Mouse (Mus musculus): ENCODE data around the gene Slc39a2. TPM values are rescaled to one million over a fixed set of nuclear protein-coding genes. Genes with fewer than 3 reads are reported as not detected.
"Not testable (repeated sequence)": the region's sequence is repeated elsewhere in the genome, so short reads cannot be mapped to it uniquely, and the experiment has no call there.

The Slc39a2 gene
- polyA plus RNA-seq (2014; fragmentation: Nextera tagmentation; extraction: Ambion mirVana), result 0.17 and 0.31 TPM in 2 replicates

DNA sequence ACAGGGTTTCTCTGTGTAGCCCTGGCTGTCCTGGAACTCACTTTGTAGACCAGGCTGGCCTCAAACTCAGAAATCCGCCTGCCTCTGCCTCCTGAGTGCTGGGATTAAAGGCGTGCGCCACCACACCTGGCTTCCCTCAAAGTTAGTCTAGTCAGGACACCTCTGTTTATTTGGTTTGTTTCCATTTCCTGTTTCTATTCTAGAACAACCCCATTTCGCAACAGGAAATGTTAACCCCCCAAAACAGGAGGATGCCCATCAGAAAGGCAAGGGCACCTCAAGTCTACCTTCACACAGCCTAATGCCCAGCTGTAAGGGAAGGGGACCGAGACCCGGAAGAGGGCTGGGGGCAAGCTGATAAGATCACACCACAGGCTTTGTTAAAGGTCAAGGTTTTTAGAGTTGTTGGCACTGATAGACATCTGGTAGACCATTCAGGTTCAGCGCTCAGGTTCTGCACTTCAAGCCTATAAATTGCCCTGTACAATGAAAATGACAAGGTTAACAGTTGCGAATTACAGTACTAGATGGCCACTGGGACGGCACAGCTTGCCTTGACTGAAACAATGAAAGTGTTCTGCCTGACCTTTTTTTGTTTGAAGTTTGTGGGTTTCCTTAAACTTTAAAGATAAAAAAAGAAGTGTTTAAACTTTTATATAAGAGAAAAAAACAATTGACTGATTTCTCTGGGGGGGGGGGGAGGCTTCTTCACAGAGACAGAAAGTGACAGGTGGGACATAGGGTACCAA is at the start of gene Slc39a2:
Gene Slc39a2 (plus strand): TSS at position 699 of the 749 bp plus-strand sequence.
- Histone ChIP-seq H3K27me3 (ENCODE audit: control insufficient read depth, insufficient read depth, low read length) (no peaks in the 10 kb centered on the region), H3K4me2 (no peak within 1 kb of the TSS), H3K4me3 (ENCODE audit: low read depth, low read length) (no peak within 1 kb of the TSS), H3K9ac (ENCODE audit: low read depth, low read length) (no peak within 1 kb of the TSS), H3K4me1 (ENCODE audit: control insufficient read depth, insufficient read depth, low read length) (peaks cover 16% of the 10 kb centered on the region), H3K9me3 (replicated peaks; ENCODE audit: control insufficient read depth, low read length) (no peaks in the 10 kb centered on the region), H3K36me3 (ENCODE audit: control insufficient read depth, insufficient read depth, low read length) (peaks cover 26% of the 10 kb centered on the region), H3K27ac (ENCODE audit: low read depth, low read length) (no peak within 1 kb of the TSS)
- 88% methylated on average over 9 of the region's 9 CpGs for WGBS (ENCODE audit: insufficient replicate concordance)
- no peak for ATAC-seq (replicated peaks; ENCODE audit: insufficient number of reproducible peaks, low FRiP score, low TSS enrichment)

DNA sequence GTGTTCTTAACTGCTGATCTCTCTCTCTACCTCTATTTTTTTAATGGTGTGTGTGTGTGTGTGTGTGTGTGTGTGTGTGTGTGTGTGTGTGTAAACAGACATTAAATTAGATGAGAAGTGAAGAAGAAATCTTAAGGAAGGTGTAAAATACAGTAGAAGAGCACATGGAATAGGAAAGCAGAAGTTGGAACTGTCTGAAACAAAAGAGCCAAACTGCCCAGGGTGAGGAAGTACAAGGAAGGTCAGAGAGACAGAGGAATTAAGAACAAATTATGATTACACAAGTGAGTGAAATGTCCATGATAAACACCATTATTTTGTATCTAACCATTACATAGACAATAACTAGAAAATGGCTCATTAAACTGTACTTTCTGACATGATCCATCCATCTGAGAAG is 48.8 kb upstream of the Slc39a2 start:
- H3K9me3 ChIP-seq (replicated peaks; ENCODE audit: control insufficient read depth, low read length), result no peaks in the 10 kb centered on the region
- no peak for ATAC-seq (replicated peaks; ENCODE audit: insufficient number of reproducible peaks, low FRiP score, low TSS enrichment)
- no peaks in the 10 kb centered on the region for H3K4me1 ChIP-seq (ENCODE audit: control insufficient read depth, insufficient read depth, low read length)
- H3K4me2 ChIP-seq, result no peak overlapping the region
- H3K9ac ChIP-seq (ENCODE audit: low read depth, low read length), result no peak overlapping the region
- H3K27ac ChIP-seq (ENCODE audit: low read depth, low read length), result no peak overlapping the region
- no peaks in the 10 kb centered on the region for H3K27me3 ChIP-seq (ENCODE audit: control insufficient read depth, insufficient read depth, low read length)
- H3K4me3 ChIP-seq (ENCODE audit: low read depth, low read length), result no peak overlapping the region
- H3K36me3 ChIP-seq (ENCODE audit: control insufficient read depth, insufficient read depth, low read length), result no peaks in the 10 kb centered on the region

GRCm38 (mm10) chr14:51846566-51846965 is 46.1 kb upstream of the Slc39a2 start:
- Histone ChIP-seq H3K4me2 (no peak overlapping the region), H3K9me3 (replicated peaks; ENCODE audit: control insufficient read depth, low read length) (no peaks in the 10 kb centered on the region), H3K27ac (ENCODE audit: low read depth, low read length) (no peak overlapping the region), H3K4me3 (ENCODE audit: low read depth, low read length) (no peak overlapping the region), H3K27me3 (ENCODE audit: control insufficient read depth, insufficient read depth, low read length) (no peaks in the 10 kb centered on the region), H3K36me3 (ENCODE audit: control insufficient read depth, insufficient read depth, low read length) (no peaks in the 10 kb centered on the region), H3K4me1 (ENCODE audit: control insufficient read depth, insufficient read depth, low read length) (no peaks in the 10 kb centered on the region), H3K9ac (ENCODE audit: low read depth, low read length) (no peak overlapping the region)
- WGBS (ENCODE audit: insufficient replicate concordance), result 58% methylated on average over 3 of the region's 3 CpGs
- no peak for ATAC-seq (replicated peaks; ENCODE audit: insufficient number of reproducible peaks, low FRiP score, low TSS enrichment)

DNA sequence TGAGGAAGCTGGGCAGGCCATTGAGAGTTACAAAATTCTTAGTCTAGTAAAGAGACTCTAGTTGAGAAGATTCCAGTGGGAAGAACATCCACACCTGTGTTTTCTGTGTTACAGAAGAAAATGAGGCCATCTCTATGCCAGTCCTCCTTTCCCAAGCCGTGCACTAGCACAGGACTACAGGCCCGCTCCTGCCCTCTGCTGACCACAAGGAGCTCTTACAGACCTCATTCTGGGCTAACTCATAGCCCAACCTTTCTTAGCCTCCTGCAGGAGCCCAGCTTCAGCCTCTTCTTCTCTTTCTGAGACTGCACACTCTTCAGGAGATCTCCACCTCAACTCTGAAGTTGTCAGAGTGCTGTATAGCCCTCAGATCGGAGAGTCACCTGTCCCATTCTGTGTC is 41.7 kb upstream of the Slc39a2 start:
- H3K4me2 ChIP-seq; H3K36me3 ChIP-seq (ENCODE audit: control insufficient read depth, insufficient read depth, low read length); H3K9ac ChIP-seq (ENCODE audit: low read depth, low read length); H3K9me3 ChIP-seq (replicated peaks; ENCODE audit: control insufficient read depth, low read length); H3K4me1 ChIP-seq (ENCODE audit: control insufficient read depth, insufficient read depth, low read length); H3K27ac ChIP-seq (ENCODE audit: low read depth, low read length); H3K27me3 ChIP-seq (ENCODE audit: control insufficient read depth, insufficient read depth, low read length); H3K4me3 ChIP-seq (ENCODE audit: low read depth, low read length); ATAC-seq (replicated peaks; ENCODE audit: insufficient number of reproducible peaks, low FRiP score, low TSS enrichment): not testable (repeated sequence)
- 32% methylated on average over 3 of the region's 3 CpGs for WGBS (ENCODE audit: insufficient replicate concordance)

DNA sequence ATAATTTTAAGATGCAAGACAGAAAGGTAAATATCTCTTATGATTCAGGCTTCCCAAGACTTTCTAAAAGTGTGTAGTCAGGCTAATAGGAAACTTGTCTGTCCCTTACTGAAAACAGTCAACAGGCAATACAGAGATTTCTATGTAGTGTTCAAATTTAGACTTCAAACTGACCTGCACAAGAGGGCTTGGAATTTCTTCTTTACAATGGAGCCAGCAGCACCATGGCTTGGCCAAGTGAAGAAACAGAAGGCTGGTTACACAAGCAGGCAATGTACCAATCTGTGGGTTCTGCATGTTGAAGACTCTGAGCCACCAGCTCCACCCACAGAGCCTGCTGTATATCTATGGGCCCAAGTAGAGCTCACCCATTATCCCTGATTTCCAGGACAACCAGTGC is 39.3 kb upstream of the Slc39a2 start, which contains the start of gene Ear6:
Gene Ear6 (plus strand): TSS at position 301 of the 400 bp plus-strand sequence.
- no peak for ATAC-seq (replicated peaks; ENCODE audit: insufficient number of reproducible peaks, low FRiP score, low TSS enrichment)
- Histone ChIP-seq H3K27me3 (ENCODE audit: control insufficient read depth, insufficient read depth, low read length) (no peaks in the 10 kb centered on the region), H3K36me3 (ENCODE audit: control insufficient read depth, insufficient read depth, low read length) (no peaks in the 10 kb centered on the region), H3K4me3 (ENCODE audit: low read depth, low read length) (no peak within 1 kb of the TSS), H3K27ac (ENCODE audit: low read depth, low read length) (no peak within 1 kb of the TSS), H3K4me1 (ENCODE audit: control insufficient read depth, insufficient read depth, low read length) (no peaks in the 10 kb centered on the region), H3K4me2 (no peak within 1 kb of the TSS), H3K9ac (ENCODE audit: low read depth, low read length) (no peak within 1 kb of the TSS), H3K9me3 (replicated peaks; ENCODE audit: control insufficient read depth, low read length) (no peaks in the 10 kb centered on the region)

- 69% methylated on average over 7 of the region's 7 CpGs for WGBS (ENCODE audit: insufficient replicate concordance)
- H3K4me2 ChIP-seq; H3K36me3 ChIP-seq (ENCODE audit: control insufficient read depth, insufficient read depth, low read length); H3K4me1 ChIP-seq (ENCODE audit: control insufficient read depth, insufficient read depth, low read length); H3K9me3 ChIP-seq (replicated peaks; ENCODE audit: control insufficient read depth, low read length); H3K4me3 ChIP-seq (ENCODE audit: low read depth, low read length); ATAC-seq (replicated peaks; ENCODE audit: insufficient number of reproducible peaks, low FRiP score, low TSS enrichment); H3K9ac ChIP-seq (ENCODE audit: low read depth, low read length); H3K27me3 ChIP-seq (ENCODE audit: control insufficient read depth, insufficient read depth, low read length); H3K27ac ChIP-seq (ENCODE audit: low read depth, low read length): not testable (repeated sequence)
Observed at GRCm38 (mm10) chr14:51855280-51855679, 37.4 kb upstream of the Slc39a2 start.

DNA sequence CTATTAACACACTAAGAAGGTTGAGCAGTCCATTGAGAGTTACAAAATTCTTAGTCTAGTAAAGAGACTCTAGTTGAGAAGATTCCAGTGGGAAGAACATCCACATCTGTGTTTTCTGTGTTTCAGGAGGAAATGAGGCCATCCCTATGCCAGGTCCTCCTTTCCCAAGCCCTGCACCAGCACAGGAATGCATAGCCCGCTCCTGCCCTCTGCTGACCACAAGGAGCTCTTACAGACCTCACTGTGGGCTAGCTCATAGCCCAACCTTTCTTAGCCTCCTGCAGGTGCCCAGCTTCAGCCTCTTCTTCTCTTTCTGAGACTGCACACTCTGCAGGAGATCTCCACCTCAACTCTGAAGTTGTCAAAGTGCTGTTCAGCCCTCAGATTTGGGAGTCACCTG is 29.1 kb upstream of the Slc39a2 start:
- ATAC-seq (replicated peaks; ENCODE audit: insufficient number of reproducible peaks, low FRiP score, low TSS enrichment); H3K9ac ChIP-seq (ENCODE audit: low read depth, low read length); H3K9me3 ChIP-seq (replicated peaks; ENCODE audit: control insufficient read depth, low read length); H3K4me2 ChIP-seq; H3K36me3 ChIP-seq (ENCODE audit: control insufficient read depth, insufficient read depth, low read length); H3K4me1 ChIP-seq (ENCODE audit: control insufficient read depth, insufficient read depth, low read length); H3K27ac ChIP-seq (ENCODE audit: low read depth, low read length); H3K4me3 ChIP-seq (ENCODE audit: low read depth, low read length); H3K27me3 ChIP-seq (ENCODE audit: control insufficient read depth, insufficient read depth, low read length): not testable (repeated sequence)
- WGBS (ENCODE audit: insufficient replicate concordance), result 0% methylated on average over 1 of the region's 1 CpGs

GRCm38 (mm10) chr14:51870756-51871155 is 21.9 kb upstream of the Slc39a2 start:
- Histone ChIP-seq H3K27ac (ENCODE audit: low read depth, low read length) (no peak overlapping the region), H3K36me3 (ENCODE audit: control insufficient read depth, insufficient read depth, low read length) (no peaks in the 10 kb centered on the region), H3K9me3 (replicated peaks; ENCODE audit: control insufficient read depth, low read length) (no peaks in the 10 kb centered on the region), H3K27me3 (ENCODE audit: control insufficient read depth, insufficient read depth, low read length) (no peaks in the 10 kb centered on the region), H3K9ac (ENCODE audit: low read depth, low read length) (no peak overlapping the region), H3K4me2 (no peak overlapping the region), H3K4me3 (ENCODE audit: low read depth, low read length) (no peak overlapping the region), H3K4me1 (ENCODE audit: control insufficient read depth, insufficient read depth, low read length) (no peaks in the 10 kb centered on the region)
- ATAC-seq (replicated peaks; ENCODE audit: insufficient number of reproducible peaks, low FRiP score, low TSS enrichment), result no peak
- WGBS (ENCODE audit: insufficient replicate concordance), result 75% methylated on average over 2 of the region's 2 CpGs

- H3K27me3 ChIP-seq (ENCODE audit: control insufficient read depth, insufficient read depth, low read length), result no peaks in the 10 kb centered on the region
- no peak overlapping the region for H3K4me2 ChIP-seq
- H3K9ac ChIP-seq (ENCODE audit: low read depth, low read length), result no peak overlapping the region
- no peaks in the 10 kb centered on the region for H3K9me3 ChIP-seq (replicated peaks; ENCODE audit: control insufficient read depth, low read length)
- no peaks in the 10 kb centered on the region for H3K4me1 ChIP-seq (ENCODE audit: control insufficient read depth, insufficient read depth, low read length)
- no peak overlapping the region for H3K4me3 ChIP-seq (ENCODE audit: low read depth, low read length)
- no peak for ATAC-seq (replicated peaks; ENCODE audit: insufficient number of reproducible peaks, low FRiP score, low TSS enrichment)
- no peak overlapping the region for H3K27ac ChIP-seq (ENCODE audit: low read depth, low read length)
- WGBS (ENCODE audit: insufficient replicate concordance), result 74% methylated on average over 9 of the region's 9 CpGs
- H3K36me3 ChIP-seq (ENCODE audit: control insufficient read depth, insufficient read depth, low read length), result no peaks in the 10 kb centered on the region
Observed at GRCm38 (mm10) chr14:51871741-51872140, 20.9 kb upstream of the Slc39a2 start.

Measured in heart, embryonic 11.5 days (tissue).